Mouse (Mus musculus): ENCODE data around the gene Mepce.
"Not testable (repeated sequence)": the region's sequence is repeated elsewhere in the genome, so short reads cannot be mapped to it uniquely, and the experiment has no call there.

Gene Mepce

GRCm38 (mm10) chr5:137787151-137787928 lies at the start of gene Mepce, which contains the start of gene Zcwpw1:
Gene Mepce, minus strand, starts transcription at chr5:137787655.
Gene Zcwpw1, plus strand, starts transcription at chr5:137787798.
- ChIA-PET POLR2A (interaction anchor here (0.5 to 4.6 kb wide), 12 partner anchors 9 to 1852 kb away, joined by 3 to 52 read pairs (median 5); partner anchors contain the start of genes Agfg2 (in 1 of the 4), Fbxo24 (in 1 of the 4), Gm20605 (in 1 of the 4) and Lrch4 (in 1 of the 4)), CTCF (interaction anchor here in 1 of 4 experiments (0.6 to 0.8 kb wide), 2 partner anchors 128 to 343 kb away, joined by 3 to 4 read pairs; no protein-coding TSS in a partner anchor)

- POLR2A ChIA-PET, CTCF ChIA-PET: not testable (repeated sequence)
These were observed 49.7 kb upstream of the Mepce start for GRCm38 (mm10) chr5:137837110-137837509.

- ChIA-PET CTCF (no interaction called here), POLR2A (no interaction called here)
These were observed 49.2 kb upstream of the Mepce start for GRCm38 (mm10) chr5:137836611-137837010.

DNA sequence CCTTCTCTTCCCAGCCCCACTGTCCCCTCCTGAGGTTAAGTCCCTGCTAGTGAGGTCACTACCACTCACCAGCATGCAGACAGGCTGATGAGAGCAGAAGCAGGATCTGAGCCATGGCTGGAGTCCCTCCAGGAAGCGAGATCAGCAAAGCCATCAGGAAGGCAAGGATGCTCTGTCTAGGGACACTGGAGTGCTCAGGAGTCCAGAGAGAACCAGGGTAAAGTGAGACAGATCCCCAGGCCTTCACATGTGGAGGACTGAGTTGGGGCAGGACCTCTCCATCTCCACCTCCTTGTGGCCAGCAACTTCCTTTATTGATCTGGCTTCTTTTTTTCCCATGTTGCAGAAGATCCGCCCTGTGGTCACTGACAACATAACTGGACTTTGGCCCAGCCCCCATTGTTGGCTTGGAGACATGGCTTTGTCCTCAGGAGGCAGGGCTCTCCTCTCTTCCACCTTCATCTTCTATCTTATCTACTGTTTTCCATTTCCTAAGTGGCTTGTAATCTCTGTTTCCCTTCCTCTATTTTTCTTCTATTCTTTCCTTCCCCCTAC lies 48.6 kb upstream of the Mepce start, which contains the start of gene Pilra:
Pilra (minus strand) TSS at position 316 of the 555 bp plus-strand sequence.
- POLR2A ChIA-PET, CTCF ChIA-PET: not testable (repeated sequence)

GRCm38 (mm10) chr5:137833500-137833899 lies 46.0 kb upstream of the Mepce start:
- ChIA-PET POLR2A (no interaction called here), CTCF (interaction anchor here in 1 of 4 experiments (0.5 kb wide), 1 partner anchor 405 kb away, joined by 3 read pairs; no protein-coding TSS in a partner anchor)

GRCm38 (mm10) chr5:137831506-137831905 lies 44.1 kb upstream of the Mepce start:
- ChIA-PET POLR2A (interaction anchor here in 1 of 4 experiments (1.5 kb wide), 1 partner anchor 15 kb away, joined by 4 read pairs; no protein-coding TSS in a partner anchor), CTCF (no interaction called here)

DNA sequence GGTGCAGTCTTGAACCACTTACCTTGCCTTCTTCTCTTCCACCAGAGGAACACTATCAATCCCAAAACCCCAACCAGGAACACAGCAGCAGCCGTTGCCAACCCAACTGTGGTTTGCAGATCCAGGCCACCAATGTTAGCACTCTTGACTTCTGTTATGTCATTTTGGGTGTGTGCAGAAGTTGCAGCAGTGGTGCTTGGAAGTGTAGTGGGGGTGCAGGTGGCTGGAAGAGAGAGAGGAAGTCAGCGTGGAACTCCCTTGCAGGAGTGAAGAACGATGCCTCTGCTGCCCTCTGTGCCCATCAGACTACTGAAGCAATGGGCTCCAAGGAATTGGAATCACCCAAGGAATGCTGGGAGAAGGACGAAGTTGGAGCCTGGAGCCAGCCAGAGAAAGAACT lies 43.7 kb upstream of the Mepce start:
- POLR2A ChIA-PET = interaction anchor here in 1 of 4 experiments (1.5 kb wide), 1 partner anchor 15 kb away, joined by 4 read pairs; no protein-coding TSS in a partner anchor
- CTCF ChIA-PET = no interaction called here

GRCm38 (mm10) chr5:137830238-137830637 lies 42.8 kb upstream of the Mepce start:
- CTCF ChIA-PET = no interaction called here
- POLR2A ChIA-PET = no interaction called here

DNA sequence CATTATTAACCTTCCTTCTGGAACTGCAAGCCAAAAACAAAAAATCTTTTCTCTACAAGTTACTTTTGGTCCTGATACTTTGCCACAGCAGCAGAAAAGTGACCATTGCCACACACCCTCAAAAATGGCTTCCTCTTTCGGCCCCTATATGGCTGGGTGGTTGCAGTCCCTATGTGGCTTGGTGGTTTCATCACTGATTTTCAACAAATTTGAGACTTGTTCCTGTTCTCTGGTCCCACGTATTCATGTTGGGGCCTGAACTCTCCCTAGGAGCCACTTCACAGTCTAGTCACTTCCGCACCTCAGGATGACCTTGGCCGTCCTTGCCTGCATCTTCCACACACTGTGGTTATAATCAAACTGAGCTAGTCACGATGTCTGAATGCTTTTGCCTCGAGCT lies 41.2 kb upstream of the Mepce start:
- CTCF ChIA-PET = no interaction called here
- POLR2A ChIA-PET = no interaction called here

DNA sequence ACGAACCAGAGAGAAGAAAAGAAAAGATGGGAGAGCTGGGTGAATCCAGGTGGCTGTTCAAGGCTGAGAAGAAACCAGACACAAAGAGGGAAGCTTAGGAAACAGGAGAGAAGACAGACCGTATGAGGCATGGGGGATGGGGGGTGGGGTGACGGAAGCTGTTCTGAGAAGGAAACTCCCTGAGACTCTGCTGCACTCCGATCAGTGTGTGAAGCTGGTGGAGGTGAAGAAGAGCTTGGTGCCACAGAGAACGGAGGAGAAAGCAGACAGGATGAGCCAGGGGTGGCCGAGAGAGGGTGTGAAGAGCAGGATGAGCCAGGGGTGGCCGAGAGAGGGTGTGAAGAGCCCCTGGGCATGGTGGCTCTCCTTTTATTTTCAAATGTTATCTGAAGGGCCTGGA lies 39.0 kb upstream of the Mepce start:
- ChIA-PET POLR2A (interaction anchor here in 1 of 4 experiments (1.3 kb wide), 1 partner anchor 10 kb away, joined by 3 read pairs; no protein-coding TSS in a partner anchor), CTCF (no interaction called here)

DNA sequence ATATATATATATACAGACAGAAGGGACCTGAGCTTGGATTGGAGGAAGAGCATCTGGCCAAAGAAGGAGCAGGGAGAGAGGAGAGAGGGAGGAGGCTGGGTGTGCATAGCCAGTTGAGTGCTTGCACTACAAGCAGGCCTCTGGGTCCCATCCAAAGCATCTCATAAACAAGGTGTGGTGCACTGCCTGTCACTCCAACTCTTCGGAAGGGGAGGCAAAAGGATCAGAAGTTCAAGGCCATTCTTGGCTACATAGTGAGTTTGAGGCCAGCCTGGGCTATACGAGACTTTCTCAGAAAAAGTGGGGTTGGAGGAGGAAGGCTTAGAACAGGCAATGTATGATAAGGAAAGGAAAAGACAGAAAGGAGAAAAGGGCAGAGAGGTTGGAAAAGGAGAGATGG lies 38.5 kb upstream of the Mepce start:
- CTCF ChIA-PET = no interaction called here
- POLR2A ChIA-PET = interaction anchor here in 1 of 4 experiments (1.3 kb wide), 1 partner anchor 10 kb away, joined by 3 read pairs; no protein-coding TSS in a partner anchor

DNA sequence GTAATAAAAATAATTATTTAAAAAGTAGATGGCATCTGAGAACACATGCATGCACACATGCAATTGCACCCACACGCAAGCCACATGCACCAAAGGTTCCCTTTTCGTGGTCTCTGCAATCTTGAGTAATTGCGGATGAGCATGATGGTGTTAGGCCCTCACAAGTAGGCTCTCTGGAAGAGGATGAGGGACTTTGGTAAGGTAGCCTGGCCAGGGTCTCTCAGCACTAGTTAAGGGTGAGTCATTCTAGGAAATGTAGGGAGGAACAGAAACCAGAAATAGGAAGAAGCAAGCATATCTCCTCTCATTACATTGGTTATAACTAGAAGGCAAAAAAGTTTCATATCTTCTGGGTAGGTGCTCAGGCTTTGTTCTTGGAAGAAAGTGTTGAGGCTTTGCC lies 37.6 kb upstream of the Mepce start:
- CTCF ChIA-PET = no interaction called here
- POLR2A ChIA-PET = no interaction called here

DNA sequence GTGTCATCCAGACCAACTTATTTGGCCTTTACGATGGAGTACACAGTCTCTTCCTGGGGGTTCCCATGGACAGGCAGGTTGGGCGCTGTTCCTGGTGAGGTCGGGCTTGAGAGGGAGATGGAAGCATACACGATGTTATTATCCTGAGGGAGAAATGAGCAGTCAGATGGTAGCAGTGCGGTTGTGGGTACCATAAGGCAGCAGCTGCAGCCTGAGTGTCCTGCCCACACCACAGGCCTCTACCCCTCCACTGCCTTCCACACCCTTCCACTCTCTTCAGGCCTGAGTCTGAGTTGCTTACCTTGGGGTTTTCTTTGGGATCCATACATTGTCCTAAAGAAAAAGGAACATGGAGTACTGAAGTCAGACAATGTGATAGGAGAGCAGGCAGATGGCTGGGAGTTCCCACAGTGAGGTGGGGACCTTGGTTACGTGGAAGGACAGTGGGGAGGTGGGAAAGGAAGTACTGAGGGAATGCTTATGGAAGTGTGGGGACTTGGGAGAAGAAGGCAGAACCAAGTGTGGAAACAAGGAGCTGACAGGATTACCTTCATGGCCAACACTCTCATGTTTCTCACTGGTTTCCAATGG lies 36.1 kb upstream of the Mepce start:
- ChIA-PET CTCF (no interaction called here), POLR2A (no interaction called here)

DNA sequence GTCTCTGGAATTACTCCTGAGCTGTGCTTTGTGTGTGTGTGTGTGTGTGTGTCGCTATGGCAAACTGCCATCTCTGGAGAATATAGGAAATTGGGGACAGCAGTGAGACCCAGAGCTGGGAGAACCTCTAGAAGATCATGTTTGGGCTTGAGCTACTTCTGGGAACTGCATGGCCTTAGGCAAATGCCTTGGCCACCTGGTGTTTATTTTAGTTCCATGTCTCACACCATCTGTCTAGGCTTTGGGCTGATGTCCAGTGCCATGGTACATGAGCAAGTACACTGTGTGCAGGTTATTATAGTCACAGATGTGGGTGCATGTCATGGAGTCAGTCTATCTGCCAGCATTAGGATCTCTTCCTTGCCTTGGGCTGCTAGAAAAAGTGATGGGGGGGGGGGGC lies 35.1 kb upstream of the Mepce start:
- POLR2A ChIA-PET = no interaction called here

GRCm38 (mm10) chr5:137822126-137822525 lies 34.7 kb upstream of the Mepce start:
- POLR2A ChIA-PET = interaction anchor here in 1 of 4 experiments (1.5 kb wide), 1 partner anchor 12 kb away, joined by 5 read pairs; no protein-coding TSS in a partner anchor
- CTCF ChIA-PET = interaction anchor here in 1 of 4 experiments (0.6 kb wide), 1 partner anchor 12 kb away, joined by 3 read pairs; no protein-coding TSS in a partner anchor

More for the DNA sequence above, 35.1 kb upstream of the Mepce start:
- CTCF ChIA-PET = interaction anchor here in 2 of 4 experiments (0.6 kb wide), 2 partner anchors 12 to 43 kb away, joined by 3 read pairs; no protein-coding TSS in a partner anchor

DNA sequence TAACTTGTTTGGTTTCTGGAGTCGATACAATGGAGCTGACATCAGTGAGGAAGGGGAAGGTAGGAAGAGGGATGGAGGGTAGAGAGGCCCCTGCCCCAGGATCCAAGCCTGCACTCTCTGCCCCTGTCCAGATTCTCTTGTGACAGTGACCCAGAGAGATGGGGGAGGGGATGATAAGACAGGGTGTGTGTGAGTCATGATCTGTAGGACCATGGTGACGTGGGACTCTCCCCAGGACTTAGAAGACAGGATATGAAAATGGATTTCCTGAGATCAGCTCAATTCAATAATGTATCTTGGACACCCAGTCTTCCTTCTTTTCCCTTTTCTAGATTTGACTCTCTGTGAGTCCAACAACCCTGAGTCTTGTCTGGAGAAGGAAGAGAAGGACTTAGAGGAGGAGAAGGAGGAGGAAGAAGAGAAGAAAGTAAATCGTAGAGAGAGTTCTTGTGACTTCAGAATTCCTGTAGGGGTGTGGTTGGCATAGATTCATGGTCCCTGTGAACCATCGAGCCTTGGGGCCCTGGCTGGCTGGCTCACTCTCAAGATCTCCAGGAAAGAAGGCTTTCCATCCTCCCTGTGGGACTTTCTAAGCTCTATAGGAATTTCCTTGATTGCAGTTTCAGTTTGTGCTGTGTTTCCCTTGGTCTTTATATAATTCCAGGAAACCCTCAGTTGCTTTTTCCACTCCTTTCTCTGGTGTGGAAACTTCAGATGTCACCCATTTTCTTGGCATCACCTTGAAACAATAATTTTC lies 30.2 kb upstream of the Mepce start:
- CTCF ChIA-PET = no interaction called here
- POLR2A ChIA-PET = interaction anchor here in 1 of 4 experiments (1.7 kb wide), 2 partner anchors 10 to 14 kb away, joined by 3 to 4 read pairs; no protein-coding TSS in a partner anchor

DNA sequence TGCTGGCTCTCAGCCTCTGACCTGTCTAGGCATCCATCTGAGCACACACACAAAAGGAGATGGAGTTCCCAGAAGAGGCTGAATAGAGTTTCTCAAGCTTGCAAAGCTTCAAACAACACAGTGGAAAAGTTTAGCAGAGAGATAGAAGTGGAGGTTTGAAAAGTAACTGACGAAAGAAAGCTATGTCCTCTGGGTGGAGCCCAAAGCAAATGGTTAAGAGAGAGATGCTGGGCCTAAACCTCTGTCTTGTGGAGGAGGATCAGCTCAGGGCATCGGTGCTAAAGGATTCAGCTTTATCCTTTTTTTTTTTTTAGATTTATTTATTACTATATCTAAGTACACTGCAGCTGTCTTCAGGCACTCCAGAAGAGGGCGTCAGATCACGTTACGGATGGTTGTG lies 20.9 kb upstream of the Mepce start:
- ChIA-PET CTCF (interaction anchor here in 3 of 4 experiments (0.5 to 0.7 kb wide), 3 partner anchors 29 to 1747 kb away, joined by 3 to 4 read pairs (median 3); no protein-coding TSS in a partner anchor), POLR2A (interaction anchor here in 1 of 4 experiments (1.3 kb wide), 1 partner anchor 10 kb away, joined by 3 read pairs; no protein-coding TSS in a partner anchor)

GRCm38 (mm10) chr5:137806158-137806557 lies 18.7 kb upstream of the Mepce start:
- CTCF ChIA-PET = no interaction called here
- POLR2A ChIA-PET = no interaction called here

DNA sequence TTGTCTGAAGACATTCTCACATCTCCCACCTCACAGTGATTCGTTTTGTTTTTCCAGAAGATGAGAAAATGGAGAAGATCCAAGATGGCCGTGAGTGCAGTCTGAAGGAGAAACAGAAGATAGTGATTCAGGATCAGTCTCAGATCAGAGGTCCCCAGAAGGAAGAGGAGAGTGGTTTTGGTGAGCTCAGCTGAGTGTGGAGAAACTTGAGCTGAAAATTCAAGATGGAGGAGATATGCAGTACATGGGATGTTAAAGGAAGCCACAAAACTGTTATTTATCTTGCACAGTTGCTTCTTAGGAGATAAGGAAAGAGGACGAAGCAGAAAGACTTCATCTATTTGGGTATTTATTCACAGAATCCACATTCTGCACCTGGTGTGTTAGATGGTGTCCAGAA lies 13.5 kb upstream of the Mepce start:
- ChIA-PET POLR2A (no interaction called here), CTCF (no interaction called here)

Data from embryonic stem cell, embryonic (primary cell).